Mouse (Mus musculus) bone marrow macrophage, adult 2 months (primary cell): ENCODE data around the gene Tas1r3.

Experiments used
- CTCF ChIP-seq: IDR thresholded peaks from 2 replicates; pipeline ENCODE4 v1.5.1; 2012; ENCODE audit warnings: low read depth, mild to moderate bottlenecking, low read length, moderate library complexity
- POLR2A ChIP-seq: IDR thresholded peaks from 2 replicates; pipeline ENCODE4 v1.6.1; 2012; ENCODE audit warnings: mild to moderate bottlenecking, low read depth, low read length, borderline replicate concordance

- TF ChIP-seq CTCF (no peak), POLR2A (no peak)
These were observed 14.6 kb downstream of the Tas1r3 start for GRCm38 (mm10) chr4:155848434-155849095.
